ENCODE assay signal across 9 mouse cellular contexts in genomic region chr1:40171878-40172277, GRCm38 (mm10). TPM values are rescaled to one million over a fixed set of nuclear protein-coding genes. Genes with fewer than 3 reads are reported as not detected.
DNase-seq lines count a peak whose midpoint lies in the region; ATAC-seq and TF ChIP-seq lines count a peak whose summit lies in the region.
"Had no signal": no experiment of that assay in that cellular context is flagged by ENCODE, and none has a peak within 500 bp of the region (broad histone marks: within the 10 kb centered on the region; RNA-seq: fewer than 3 reads in every experiment).

No protein-coding gene starts in this region.

- H3K9ac ChIP-seq in limb, embryonic 14.5 days (ENCODE audit: low read depth, low read length, severe bottlenecking), result no peak overlapping the region
- no peak overlapping the region for H3K9ac ChIP-seq in embryonic facial prominence, embryonic 15.5 days
- H3K9ac ChIP-seq in heart, postnatal 0 days (replicated peaks; ENCODE audit: low read depth, low read length), result no peak overlapping the region
- H3K9ac ChIP-seq: neural tube, embryonic 12.5 days had no signal

- no peak for TF ChIP-seq POLR2A in limb, embryonic 14.5 days (IDR thresholded peaks at IDR 0.05; ENCODE audit: borderline replicate concordance, extremely low read depth, insufficient read depth, insufficient read length)

- ATAC-seq in limb, embryonic 14.5 days (ENCODE audit: low FRiP score, low read depth), result no peak
- ATAC-seq in embryonic facial prominence, embryonic 15.5 days (ENCODE audit: insufficient number of reproducible peaks, low FRiP score, low TSS enrichment, low read depth), result 0 out of 2 replicates have a peak, but pooled peaks have one; percentile 51
- peak; percentile 73 for ATAC-seq in heart, postnatal 0 days (ENCODE audit: insufficient read depth, low read depth)
- ATAC-seq in CD4-positive, CD25-positive, alpha-beta regulatory T cell, adult 4 months, result no peak

- H3K27ac ChIP-seq in limb, embryonic 14.5 days (replicated peaks; ENCODE audit: low read depth, low read length), result no peak overlapping the region
- H3K27ac ChIP-seq in limb, embryonic 10.5 days, result no peak overlapping the region
- no peak overlapping the region for H3K27ac ChIP-seq in embryonic facial prominence, embryonic 15.5 days (replicated peaks)
- H3K27ac ChIP-seq in heart, postnatal 0 days (ENCODE audit: low read depth), result no peak overlapping the region; the same call in 1 of the 2 replicates
- H3K27ac ChIP-seq: neural tube, embryonic 12.5 days had no signal

- peak; percentile 38 for DNase-seq in limb, embryonic 14.5 days (ENCODE audit: low spot score)
- DNase-seq in limb, embryonic 10.5 days (ENCODE audit: low spot score), result no peak
- peak; percentile 71 for DNase-seq in heart, postnatal 0 days (ENCODE audit: low spot score)
- DNase-seq in left cerebral cortex, adult 8-10 months (ENCODE audit: low spot score in 2 of 2), result peak; percentile 9 to 64
- no peak for DNase-seq in c-Kit-positive CD71-positive TER-119-positive erythroid progenitor cells, embryonic 14.5 days (ENCODE audit: low spot score)
- DNase-seq in spleen, postnatal 4 days (ENCODE audit: low spot score in 2 of 2), result no peak

- H3K4me3 ChIP-seq in limb, embryonic 14.5 days (replicated peaks; ENCODE audit: low read length), result no peak overlapping the region
- H3K4me3 ChIP-seq in limb, embryonic 10.5 days, result no peak overlapping the region
- H3K4me3 ChIP-seq in embryonic facial prominence, embryonic 15.5 days (replicated peaks), result no peak overlapping the region
- no peak overlapping the region for H3K4me3 ChIP-seq in heart, postnatal 0 days (ENCODE audit: low read depth, low read length)
- H3K4me3 ChIP-seq: neural tube, embryonic 12.5 days had no signal

- no peak overlapping the region for H3K4me2 ChIP-seq in limb, embryonic 14.5 days (replicated peaks; ENCODE audit: low read depth, low read length, severe bottlenecking)
- no peak overlapping the region for H3K4me2 ChIP-seq in embryonic facial prominence, embryonic 15.5 days (replicated peaks)
- H3K4me2 ChIP-seq in heart, postnatal 0 days (ENCODE audit: low read depth, low read length), result no peak overlapping the region
- H3K4me2 ChIP-seq: neural tube, embryonic 12.5 days had no signal

- no peaks in the 10 kb centered on the region for H3K27me3 ChIP-seq in limb, embryonic 14.5 days (ENCODE audit: control insufficient read depth, insufficient read depth, low read length)
- no peaks in the 10 kb centered on the region for H3K27me3 ChIP-seq in limb, embryonic 10.5 days (ENCODE audit: low read depth, poor library complexity, severe bottlenecking)
- no peaks in the 10 kb centered on the region for H3K27me3 ChIP-seq in embryonic facial prominence, embryonic 15.5 days
- no peaks in the 10 kb centered on the region for H3K27me3 ChIP-seq in heart, postnatal 0 days (ENCODE audit: control insufficient read depth, insufficient read depth, low read length)
- H3K27me3 ChIP-seq: neural tube, embryonic 12.5 days had no signal

- no peaks in the 10 kb centered on the region for H3K9me3 ChIP-seq in limb, embryonic 14.5 days (ENCODE audit: control insufficient read depth, low read length)
- H3K9me3 ChIP-seq in limb, embryonic 10.5 days (replicated peaks), result no peaks in the 10 kb centered on the region
- H3K9me3 ChIP-seq in embryonic facial prominence, embryonic 15.5 days (replicated peaks), result no peaks in the 10 kb centered on the region
- peaks cover 4% of the 10 kb centered on the region for H3K9me3 ChIP-seq in heart, postnatal 0 days (replicated peaks; ENCODE audit: control insufficient read depth, low read length)
- H3K9me3 ChIP-seq: neural tube, embryonic 12.5 days had no signal

- H3K4me1 ChIP-seq in limb, embryonic 14.5 days (ENCODE audit: control insufficient read depth, insufficient read depth, low read length), result no peaks in the 10 kb centered on the region
- no peaks in the 10 kb centered on the region for H3K4me1 ChIP-seq in limb, embryonic 10.5 days
- H3K4me1 ChIP-seq in embryonic facial prominence, embryonic 15.5 days, result no peaks in the 10 kb centered on the region
- H3K4me1 ChIP-seq in heart, postnatal 0 days (ENCODE audit: control insufficient read depth, insufficient read depth), result 0 out of 2 replicates have a peak, but pooled peaks cover 6% of the 10 kb centered on the region
- H3K4me1 ChIP-seq: neural tube, embryonic 12.5 days had no signal

- no peak for TF ChIP-seq CTCF in heart, postnatal 0 days (IDR thresholded peaks at IDR 0.05; ENCODE audit: low read depth)

- no peaks in the 10 kb centered on the region for H3K36me3 ChIP-seq in limb, embryonic 14.5 days (ENCODE audit: control insufficient read depth, insufficient read depth, low read length)
- H3K36me3 ChIP-seq in limb, embryonic 10.5 days, result no peaks in the 10 kb centered on the region
- H3K36me3 ChIP-seq in embryonic facial prominence, embryonic 15.5 days, result no peaks in the 10 kb centered on the region
- no peaks in the 10 kb centered on the region for H3K36me3 ChIP-seq in heart, postnatal 0 days (replicated peaks; ENCODE audit: control insufficient read depth, insufficient read depth, low read length)
- H3K36me3 ChIP-seq: neural tube, embryonic 12.5 days had no signal

- peak; percentile 74; the same call in 1 of the 2 replicates for TF ChIP-seq EP300 in heart, postnatal 0 days (IDR thresholded peaks at IDR 0.05; ENCODE audit: low read depth)

- 64% methylated on average over 5 of the region's 5 CpGs for WGBS in limb, embryonic 14.5 days
- 92% methylated on average over 5 of the region's 5 CpGs for WGBS in limb, embryonic 10.5 days
- 57% methylated on average over 5 of the region's 5 CpGs for WGBS in embryonic facial prominence, embryonic 15.5 days
- 25% methylated on average over 5 of the region's 5 CpGs for WGBS in heart, postnatal 0 days

RNA-seq across cellular contexts. Expression of gene Il1r1, which starts 53.0 kb away (rescaled TPM):
- 6.6 and 6.7 TPM in 2 replicates for polyA plus RNA-seq in limb, embryonic 14.5 days (2012; rRNA removed)
- polyA plus RNA-seq in limb, embryonic 14.5 days (2014; fragmentation: Nextera tagmentation; extraction: Ambion mirVana), result 11.7 and 12.0 TPM in 2 replicates
- 0.51 and 0.60 TPM in 2 replicates for polyA plus RNA-seq in limb, embryonic 10.5 days (2016; fragmentation: Nextera tagmentation; extraction: Ambion mirVana)
- 10.3 and 10.9 TPM in 2 replicates for polyA plus RNA-seq in embryonic facial prominence, embryonic 15.5 days (2015; fragmentation: Nextera tagmentation; extraction: Ambion mirVana)
- total RNA-seq in heart, postnatal 0 days (2014; rRNA removed; ENCODE audit: low replicate concordance), result 4.7 and 5.2 TPM in 2 replicates
- 5.1 and 5.6 TPM in 2 replicates for polyA plus RNA-seq in heart, postnatal 0 days (2015; fragmentation: Nextera tagmentation; extraction: Ambion mirVana)
- total RNA-seq in left cerebral cortex, adult 8-10 months (2022), result 1 to 10 TPM; 1.9 to 3.6 (median 2.6) TPM
- polyA plus RNA-seq in CD4-positive, CD25-positive, alpha-beta regulatory T cell, adult 4 months (2017; shearing (Covaris generic)), result not detected

Comparison
In these comparisons a context has a peak if more than half of its experiments do, and no peak if none do; other contexts are left out.
1. DNase-seq: peak in limb, embryonic 14.5 days (single experiment), heart, postnatal 0 days (single experiment) and left cerebral cortex, adult 8-10 months (2 of 2); none in limb, embryonic 10.5 days (single experiment), c-Kit-positive CD71-positive TER-119-positive erythroid progenitor cells, embryonic 14.5 days (single experiment) and spleen, postnatal 4 days (0 of 2).
2. ATAC-seq: peak in embryonic facial prominence, embryonic 15.5 days (single experiment) and heart, postnatal 0 days (single experiment); none in limb, embryonic 14.5 days (single experiment) and CD4-positive, CD25-positive, alpha-beta regulatory T cell, adult 4 months (single experiment).